Mouse (Mus musculus): ENCODE data around the gene Tk1. TPM values are rescaled to one million over a fixed set of nuclear protein-coding genes. Genes with fewer than 3 reads are reported as not detected.
"Not testable (repeated sequence)": the region's sequence is repeated elsewhere in the genome, so short reads cannot be mapped to it uniquely, and the experiment has no call there.

Gene Tk1
- polyA plus RNA-seq, 1 experiment from 2014 or later: 92.9 TPM

DNA sequence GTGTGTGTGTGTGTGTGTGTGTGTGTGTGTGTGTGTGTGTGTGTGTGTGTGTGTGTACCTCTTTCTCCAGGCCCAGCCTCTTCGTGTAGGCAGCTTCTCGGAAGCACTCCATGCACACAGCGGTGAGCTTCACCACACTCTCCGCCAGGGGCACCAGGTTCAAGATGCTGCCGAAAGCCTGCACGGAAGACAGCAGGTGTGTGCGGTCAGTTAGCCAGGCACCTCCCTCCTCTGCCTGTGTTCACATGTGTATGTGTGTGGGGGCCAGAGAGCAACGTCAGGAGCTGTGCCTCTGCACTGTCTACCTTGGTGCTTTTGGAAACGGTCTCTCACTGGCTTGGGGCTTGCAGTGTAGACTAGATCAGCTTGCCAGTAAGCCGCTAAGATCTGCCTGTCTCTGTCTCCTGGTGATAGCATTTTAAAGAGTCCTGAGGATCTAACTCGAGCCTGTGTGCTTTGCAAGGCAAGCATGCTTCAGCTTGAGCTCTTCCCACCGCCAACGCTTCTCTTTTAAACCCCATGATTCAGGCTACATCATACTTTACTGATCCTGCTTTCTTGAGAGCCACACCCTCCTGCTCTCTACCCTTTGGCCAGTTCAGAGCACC is 9.4 kb downstream of the Tk1 start:
- H3K27ac ChIP-seq: no peak overlapping the region
- no peak for ATAC-seq (replicated peaks; ENCODE audit: insufficient number of reproducible peaks, insufficient read depth, low FRiP score, low read depth)
- peaks cover 72% of the 10 kb centered on the region for H3K36me3 ChIP-seq
- no peak overlapping the region for H3K4me2 ChIP-seq
- peaks cover 51% of the 10 kb centered on the region for H3K4me1 ChIP-seq (replicated peaks)
- no peaks in the 10 kb centered on the region for H3K9me3 ChIP-seq (replicated peaks)
- H3K4me3 ChIP-seq: no peak overlapping the region
- no peak overlapping the region for H3K9ac ChIP-seq
- 83% methylated on average over 13 of the region's 13 CpGs for WGBS
- no peaks in the 10 kb centered on the region for H3K27me3 ChIP-seq

DNA sequence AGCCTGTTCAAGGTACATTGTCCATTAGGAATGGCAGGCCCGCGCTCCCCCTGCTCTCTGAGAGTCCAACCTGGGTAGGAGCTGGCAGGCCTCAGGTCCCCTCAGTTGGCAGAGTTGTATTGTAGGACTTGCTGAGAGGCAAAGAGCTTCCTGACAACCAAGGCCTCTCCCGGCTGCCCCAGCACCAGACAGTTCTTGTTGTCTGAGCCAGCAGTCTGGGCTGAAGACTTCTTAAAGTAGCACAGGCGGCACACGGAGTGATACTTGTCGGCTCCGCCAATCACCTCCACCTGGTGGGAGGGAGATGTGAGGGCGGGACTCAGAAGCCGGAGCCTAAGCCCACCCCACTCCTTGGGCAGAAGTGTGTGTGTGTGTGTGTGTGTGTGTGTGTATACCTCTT is 10.0 kb downstream of the Tk1 start:
- Histone ChIP-seq H3K36me3 (peaks cover 66% of the 10 kb centered on the region), H3K4me1 (replicated peaks) (peaks cover 58% of the 10 kb centered on the region)
- not testable (repeated sequence) for ATAC-seq (replicated peaks; ENCODE audit: insufficient number of reproducible peaks, insufficient read depth, low FRiP score, low read depth); H3K4me2 ChIP-seq; H3K27ac ChIP-seq; H3K9ac ChIP-seq; H3K4me3 ChIP-seq; H3K27me3 ChIP-seq; H3K9me3 ChIP-seq (replicated peaks)
- WGBS: 76% methylated on average over 9 of the region's 9 CpGs

DNA sequence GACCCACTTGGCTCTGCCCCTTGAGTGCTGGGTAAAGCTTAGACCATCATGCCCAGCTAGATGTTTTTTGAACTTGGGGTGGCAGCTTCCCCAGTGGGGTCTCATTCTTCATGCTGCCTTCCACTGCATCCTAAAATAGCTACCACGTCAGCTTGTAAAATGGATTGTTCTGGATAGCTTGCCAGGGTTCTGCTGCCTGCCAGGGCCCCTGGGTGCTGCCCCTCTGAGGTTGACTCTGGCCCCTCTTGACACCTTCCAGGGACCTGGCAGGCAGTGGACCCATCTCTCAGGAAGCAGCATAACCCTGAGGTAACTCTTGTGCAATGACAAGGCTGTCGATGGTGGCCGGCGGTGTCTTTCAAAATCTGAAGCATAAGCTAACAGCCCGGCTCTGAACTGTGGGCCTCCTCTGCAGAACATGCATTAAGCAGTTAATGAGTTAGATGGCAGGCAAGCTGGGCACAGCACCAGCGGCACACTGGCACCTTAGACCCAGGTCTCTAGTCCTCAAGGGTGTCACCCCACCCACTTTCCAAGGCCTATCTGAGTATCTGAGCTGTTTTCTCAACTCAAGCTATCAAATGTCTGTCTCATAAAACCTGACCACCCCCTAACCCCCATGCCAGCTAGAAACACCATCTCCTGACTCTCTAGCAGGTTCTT is 11.1 kb downstream of the Tk1 start:
- Histone ChIP-seq H3K27ac (peak overlapping the region; percentile 42), H3K9me3 (replicated peaks) (no peaks in the 10 kb centered on the region)

DNA sequence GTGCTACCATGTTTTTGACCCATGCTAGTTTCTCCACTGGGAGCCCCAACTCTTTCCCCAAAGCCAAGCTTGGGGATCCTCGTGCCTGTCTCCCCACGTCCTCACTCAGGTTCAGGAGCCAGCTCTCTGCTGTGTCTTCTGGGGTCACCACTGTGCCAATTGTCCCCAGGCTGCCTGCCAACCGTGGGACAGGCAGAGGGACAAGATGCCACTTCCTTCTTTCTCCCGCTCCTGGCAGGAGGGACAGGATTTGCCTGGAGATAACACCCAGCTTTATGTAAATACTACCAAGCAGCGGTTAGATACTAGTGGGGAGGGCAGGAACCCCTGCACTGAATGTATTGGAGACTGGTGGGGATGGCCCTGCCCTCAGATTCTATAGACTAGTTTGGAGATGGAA is 12.0 kb downstream of the Tk1 start:
- peak overlapping the region; percentile 42; the same call in 1 of the 2 replicates for H3K27ac ChIP-seq
- H3K9ac ChIP-seq: no peak overlapping the region
- ATAC-seq (replicated peaks; ENCODE audit: insufficient number of reproducible peaks, insufficient read depth, low FRiP score, low read depth): no peak
- no peaks in the 10 kb centered on the region for H3K27me3 ChIP-seq
- no peak overlapping the region for H3K4me2 ChIP-seq
- H3K9me3 ChIP-seq (replicated peaks): no peaks in the 10 kb centered on the region
- 58% methylated on average over 5 of the region's 5 CpGs for WGBS
- H3K4me3 ChIP-seq: no peak overlapping the region
- H3K36me3 ChIP-seq: peaks cover 58% of the 10 kb centered on the region
- H3K4me1 ChIP-seq (replicated peaks): peaks cover 57% of the 10 kb centered on the region

More for the DNA sequence above, 11.1 kb downstream of the Tk1 start:
- Histone ChIP-seq H3K27me3 (no peaks in the 10 kb centered on the region), H3K36me3 (peaks cover 58% of the 10 kb centered on the region), H3K9ac (0 out of 2 replicates have a peak overlapping the region, but pooled peaks have one; percentile 0), H3K4me1 (replicated peaks) (peaks cover 60% of the 10 kb centered on the region), H3K4me3 (no peak overlapping the region), H3K4me2 (no peak overlapping the region)
- 74% methylated on average over 6 of the region's 6 CpGs for WGBS
- no peak for ATAC-seq (replicated peaks; ENCODE audit: insufficient number of reproducible peaks, insufficient read depth, low FRiP score, low read depth)

DNA sequence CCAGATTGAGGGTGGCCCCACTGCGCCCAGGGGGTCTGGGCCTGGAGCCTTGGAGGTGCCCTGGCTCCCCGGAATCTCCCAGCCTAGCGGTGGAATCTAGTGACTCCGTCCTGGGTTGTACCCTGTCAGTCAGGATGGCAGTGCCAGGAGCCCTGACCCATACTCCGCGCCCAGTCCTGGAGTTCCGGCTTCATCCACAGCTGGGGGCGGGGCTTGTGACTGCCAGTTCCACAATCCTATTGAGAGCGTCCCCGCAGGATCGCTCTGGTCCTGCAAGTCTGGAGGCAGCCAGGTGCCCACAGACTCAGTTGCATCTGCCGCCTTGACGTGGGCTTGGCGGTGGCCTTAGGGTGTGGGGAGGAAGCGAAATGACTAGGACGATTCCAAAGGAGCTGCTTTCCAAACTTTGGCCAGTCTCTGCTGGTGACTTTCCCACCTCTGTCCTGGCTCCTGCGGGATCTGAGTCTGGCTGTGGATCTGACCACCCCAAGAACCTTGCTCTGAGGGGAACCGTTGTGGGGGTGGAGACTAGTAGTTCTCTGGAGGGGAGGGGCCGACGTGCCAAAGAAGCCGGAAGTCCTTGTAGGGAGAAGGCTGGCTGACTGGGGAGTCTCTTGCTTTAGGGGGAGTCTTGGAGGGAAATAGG is 15.4 kb downstream of the Tk1 start:
- Histone ChIP-seq H3K9me3 (replicated peaks) (no peaks in the 10 kb centered on the region), H3K9ac (peak overlapping the region; percentile 79), H3K4me1 (replicated peaks) (peaks cover 42% of the 10 kb centered on the region), H3K4me3 (peak overlapping the region; percentile 72), H3K27me3 (no peaks in the 10 kb centered on the region), H3K36me3 (peaks cover 31% of the 10 kb centered on the region), H3K4me2 (peak overlapping the region; percentile 98), H3K27ac (peak overlapping the region; percentile 81)
- WGBS: under 1% methylated on average over 21 of the region's 21 CpGs
- peak; percentile 74 for ATAC-seq (replicated peaks; ENCODE audit: insufficient number of reproducible peaks, insufficient read depth, low FRiP score, low read depth)

DNA sequence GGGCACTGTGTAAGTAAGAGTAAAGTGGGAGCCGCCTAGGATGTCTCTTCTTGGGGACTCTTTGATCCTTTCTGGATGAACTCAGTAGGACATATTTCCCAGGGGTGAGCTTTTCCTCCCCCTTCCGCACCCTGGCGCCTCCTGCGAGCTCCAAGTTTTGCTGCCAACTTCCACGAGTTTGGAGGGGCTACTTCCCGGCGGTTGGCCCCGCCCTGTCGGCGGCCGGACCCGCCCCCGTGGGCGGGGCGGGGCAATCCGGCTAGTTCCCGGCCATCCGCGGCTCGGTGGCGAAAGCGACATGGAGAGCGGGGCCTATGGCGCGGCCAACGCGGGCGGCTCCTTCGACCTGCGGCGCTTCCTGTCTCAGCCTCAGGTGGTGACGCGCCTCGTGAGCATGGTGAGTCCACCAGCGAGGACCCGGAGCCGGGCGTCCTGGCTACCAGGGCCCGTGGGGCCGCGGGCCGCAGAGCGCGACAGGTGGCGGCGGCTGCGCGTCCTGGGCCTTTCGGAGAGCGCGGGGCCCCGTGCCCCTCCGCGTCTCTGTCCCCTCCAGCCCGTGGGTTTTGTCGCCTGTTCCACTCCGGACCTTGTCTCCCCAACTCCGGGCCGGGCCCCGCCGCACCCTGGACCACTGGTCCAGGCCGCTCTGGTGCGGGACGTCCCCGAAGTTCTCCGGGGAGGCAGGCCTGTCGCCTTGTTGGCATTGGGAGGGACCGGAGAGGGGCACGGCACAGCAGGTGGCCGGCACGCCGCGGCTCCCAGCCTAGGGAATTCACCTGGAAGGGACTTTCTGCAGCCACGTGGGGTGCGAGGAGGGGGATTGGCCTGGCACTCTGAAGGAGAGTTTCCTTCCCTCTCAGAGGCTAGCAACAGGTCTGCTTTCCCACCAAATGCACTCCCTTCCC is 16.2 kb downstream of the Tk1 start, which contains the start of the genes Gm20708 and Syngr2:
Gene Gm20708 (plus strand): TSS at position 262 of the 905 bp plus-strand sequence.
Gene Syngr2 (plus strand): TSS at position 262 of the 905 bp plus-strand sequence.
- Histone ChIP-seq H3K27ac (peak within 1 kb of the TSS; percentile 81), H3K36me3 (peaks cover 25% of the 10 kb centered on the region), H3K9me3 (replicated peaks) (no peaks in the 10 kb centered on the region), H3K4me3 (peak within 1 kb of the TSS; percentile 72), H3K27me3 (no peaks in the 10 kb centered on the region), H3K4me1 (replicated peaks) (peaks cover 33% of the 10 kb centered on the region), H3K9ac (peak within 1 kb of the TSS; percentile 79), H3K4me2 (peak within 1 kb of the TSS; percentile 98)
- ATAC-seq (replicated peaks; ENCODE audit: insufficient number of reproducible peaks, insufficient read depth, low FRiP score, low read depth): peak; percentile 81
- WGBS: 0% methylated on average over 75 of the region's 75 CpGs

DNA sequence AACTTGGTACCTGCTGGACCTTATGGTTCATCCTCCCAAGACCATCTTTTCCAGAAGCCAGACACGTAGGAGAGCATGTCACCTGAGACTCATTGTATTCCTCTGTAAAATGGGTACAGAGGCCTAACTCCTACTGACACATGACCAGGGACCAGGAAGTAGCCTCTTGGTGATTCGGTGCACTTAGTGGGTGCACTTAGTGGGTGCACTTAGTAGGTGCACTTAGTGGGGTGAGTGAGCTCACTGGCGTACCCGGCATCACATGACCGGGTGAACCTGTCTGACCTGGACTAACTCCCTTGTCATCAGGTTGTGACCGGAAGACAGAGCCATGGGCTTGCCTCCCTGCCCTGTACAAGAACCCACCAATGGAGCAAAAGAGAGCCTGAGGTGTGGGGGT is 19.1 kb downstream of the Tk1 start:
- H3K27ac ChIP-seq: no peak overlapping the region

DNA sequence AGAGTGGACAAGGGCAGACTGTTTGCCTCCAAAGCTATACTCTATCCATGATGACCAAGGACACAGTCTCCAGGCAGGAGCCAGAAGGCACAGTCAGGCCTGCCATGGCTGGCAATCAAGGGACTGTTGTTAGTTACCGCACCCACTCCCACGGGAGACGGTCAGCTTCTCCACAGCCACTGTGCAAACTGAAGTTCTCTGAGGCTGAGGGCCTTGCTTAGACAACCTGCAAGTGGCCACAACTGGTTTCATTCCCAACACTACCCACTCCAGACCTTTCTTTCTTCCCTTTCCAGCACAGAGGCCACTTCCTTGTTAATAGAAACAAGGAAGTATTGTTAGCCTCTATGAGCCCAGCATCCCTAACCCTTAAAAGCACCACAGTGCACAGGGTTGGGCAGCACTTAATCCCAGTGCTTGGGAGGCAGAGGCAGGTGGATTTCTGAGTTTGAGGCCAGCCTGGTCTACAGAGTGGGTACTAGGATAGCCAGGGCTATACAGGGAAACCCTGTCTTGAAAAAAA is 22.7 kb downstream of the Tk1 start:
- Histone ChIP-seq H3K36me3 (no peaks in the 10 kb centered on the region), H3K9me3 (replicated peaks) (no peaks in the 10 kb centered on the region), H3K9ac (no peak overlapping the region), H3K27me3 (no peaks in the 10 kb centered on the region), H3K4me3 (no peak overlapping the region), H3K4me1 (replicated peaks) (peaks cover 10% of the 10 kb centered on the region), H3K4me2 (no peak overlapping the region), H3K27ac (no peak overlapping the region)
- 88% methylated on average over 3 of the region's 3 CpGs for WGBS
- ATAC-seq (replicated peaks; ENCODE audit: insufficient number of reproducible peaks, insufficient read depth, low FRiP score, low read depth): no peak

More for the DNA sequence above, 19.1 kb downstream of the Tk1 start:
- ATAC-seq (replicated peaks; ENCODE audit: insufficient number of reproducible peaks, insufficient read depth, low FRiP score, low read depth): no peak
- no peak overlapping the region for H3K9ac ChIP-seq
- no peak overlapping the region for H3K4me2 ChIP-seq
- H3K27me3 ChIP-seq: no peaks in the 10 kb centered on the region
- H3K4me3 ChIP-seq: no peak overlapping the region
- H3K4me1 ChIP-seq (replicated peaks): peaks cover 23% of the 10 kb centered on the region
- no peaks in the 10 kb centered on the region for H3K36me3 ChIP-seq
- no peaks in the 10 kb centered on the region for H3K9me3 ChIP-seq (replicated peaks)
- 93% methylated on average over 6 of the region's 6 CpGs for WGBS

DNA sequence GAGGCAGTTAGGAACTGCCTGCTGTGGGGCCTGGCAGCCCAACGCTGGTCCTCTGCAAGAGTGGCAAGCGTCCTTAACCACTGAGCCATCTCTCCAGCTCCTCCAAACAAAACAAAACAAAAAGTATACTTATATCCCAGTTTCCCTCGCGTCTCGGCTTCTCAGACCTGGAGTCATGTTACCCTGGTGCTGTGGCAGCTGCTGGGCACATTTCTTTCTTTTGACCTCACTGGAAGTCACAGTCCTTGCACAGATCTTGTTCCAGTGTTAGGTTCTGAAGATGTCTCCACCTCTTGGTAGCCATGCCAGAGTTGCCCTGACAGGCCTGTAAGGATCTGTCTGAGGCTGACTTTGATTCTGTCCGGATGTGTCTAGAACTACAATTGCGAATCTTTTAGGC is 24.2 kb downstream of the Tk1 start:
- Histone ChIP-seq H3K27me3 (no peaks in the 10 kb centered on the region), H3K9me3 (replicated peaks) (no peaks in the 10 kb centered on the region), H3K9ac (no peak overlapping the region), H3K27ac (no peak overlapping the region), H3K36me3 (no peaks in the 10 kb centered on the region), H3K4me2 (no peak overlapping the region), H3K4me1 (replicated peaks) (peaks cover 17% of the 10 kb centered on the region), H3K4me3 (no peak overlapping the region)
- 68% methylated on average over 7 of the region's 7 CpGs for WGBS
- ATAC-seq (replicated peaks; ENCODE audit: insufficient number of reproducible peaks, insufficient read depth, low FRiP score, low read depth): no peak

DNA sequence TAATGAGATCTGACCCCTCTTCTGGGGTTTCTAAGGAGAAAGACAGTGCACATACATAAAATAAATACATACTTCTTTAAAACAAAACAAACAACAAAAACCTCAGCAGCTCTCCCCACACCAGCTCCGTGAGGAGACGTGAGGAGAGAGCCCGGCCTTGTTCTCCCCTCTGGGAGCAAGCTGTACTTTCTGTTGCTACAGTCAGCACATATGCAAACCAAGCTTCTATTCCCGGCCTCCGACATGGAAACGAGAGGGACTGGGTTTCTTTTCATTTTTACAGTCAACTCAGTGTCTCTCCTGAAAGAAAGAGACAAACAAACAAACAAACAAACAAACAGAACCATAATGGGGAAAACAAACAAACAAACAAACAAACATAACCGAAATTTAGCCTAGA is 25.9 kb downstream of the Tk1 start:
- Histone ChIP-seq H3K4me2 (no peak overlapping the region), H3K9me3 (replicated peaks) (no peaks in the 10 kb centered on the region), H3K4me1 (replicated peaks) (peaks cover 17% of the 10 kb centered on the region), H3K4me3 (no peak overlapping the region), H3K27me3 (no peaks in the 10 kb centered on the region), H3K36me3 (no peaks in the 10 kb centered on the region), H3K27ac (no peak overlapping the region), H3K9ac (no peak overlapping the region)
- WGBS: 86% methylated on average over 7 of the region's 7 CpGs
- ATAC-seq (replicated peaks; ENCODE audit: insufficient number of reproducible peaks, insufficient read depth, low FRiP score, low read depth): no peak
